Mouse (Mus musculus) liver, embryonic 14.5 days (tissue): ENCODE data around the gene Fam185a. TPM values are rescaled to one million over a fixed set of nuclear protein-coding genes. Genes with fewer than 3 reads are reported as not detected.
A peak's percentile ranks its signal among the peaks of the same experiment; 100 is the strongest.

Source experiments
- ATAC-seq: fragments of 200-750 bp; cut with Nextera tagmentation; 2 replicates; pipeline ENCODE4 v1.8.0; 2017; ENCODE audit warnings: moderate number of reproducible peaks, mild to moderate bottlenecking, moderate library complexity; ENCODE audit not compliant: insufficient read depth
- DNase-seq, 3 experiments: peaks; one replicate each; pipeline ENCODE4 v3.0.0-alpha.2; 2012 to 2013; ENCODE audit warnings: low read depth in 3 of 3, low spot score in 3 of 3
- H3K27ac ChIP-seq: fragments of 300-500 bp; sonication (generic); 2 replicates; pipeline ENCODE4 v1.5.1; 2014; ENCODE audit warnings: moderate library complexity, mild to moderate bottlenecking, control low read depth, inconsistent platforms
- H3K27me3 ChIP-seq: fragments of 300-500 bp; sonication (generic); 2 replicates; pipeline ENCODE4 v1.6.1; 2014; ENCODE audit warnings: mild to moderate bottlenecking, low read length, moderate library complexity; ENCODE audit not compliant: control insufficient read depth, insufficient read depth
- H3K36me3 ChIP-seq: fragments of 300-500 bp; sonication (generic); replicated peaks from 2 replicates; pipeline ENCODE4 v1.6.1; 2014; ENCODE audit warnings: low read depth; ENCODE audit not compliant: control insufficient read depth, insufficient read depth
- H3K4me1 ChIP-seq, 2 experiments: fragments of 200-500 bp in 1 of 2; fragments of 300-500 bp in 1 of 2; sonication (generic) in 1 of 2; replicated peaks; 2 replicates each; pipeline ENCODE4 v1.6.1; 2012 to 2014; ENCODE audit warnings: antibody characterized with exemption in 1 of 2, inconsistent platforms in 1 of 2, low read length in 1 of 2; ENCODE audit not compliant: control insufficient read depth in 2 of 2, insufficient read depth in 2 of 2
- H3K4me2 ChIP-seq: fragments of 300-500 bp; sonication (generic); 2 replicates; pipeline ENCODE4 v1.6.1; 2014; ENCODE audit warnings: low read depth, mild to moderate bottlenecking, control low read depth, moderate library complexity
- H3K4me3 ChIP-seq, 2 experiments: fragments of 200-500 bp in 1 of 2; fragments of 300-500 bp in 1 of 2; sonication (generic) in 1 of 2; 2 replicates each; pipeline ENCODE4 v1.5.1; 2012 to 2014; ENCODE audit warnings: low read depth in 2 of 2, low read length in 2 of 2, mild to moderate bottlenecking in 2 of 2, control low read depth in 1 of 2, inconsistent platforms in 1 of 2, moderate library complexity in 1 of 2; ENCODE audit not compliant: insufficient read depth in 1 of 2
- H3K9ac ChIP-seq: fragments of 300-500 bp; sonication (generic); replicated peaks from 2 replicates; pipeline ENCODE4 v1.6.1; 2014; ENCODE audit warnings: mild to moderate bottlenecking, control low read depth, moderate library complexity
- H3K9me3 ChIP-seq: fragments of 300-500 bp; sonication (generic); 2 replicates; pipeline ENCODE4 v1.6.1; 2016; ENCODE audit warnings: low read length, mixed read lengths; ENCODE audit not compliant: control insufficient read depth
- CTCF ChIP-seq: IDR thresholded peaks from 2 replicates; pipeline ENCODE4 v1.5.1; 2016; ENCODE audit warnings: antibody characterized with exemption, low read depth, control low read depth
- EP300 ChIP-seq: IDR thresholded peaks from 2 replicates; pipeline ENCODE4 v1.6.1; 2016; ENCODE audit warnings: antibody characterized with exemption, low read depth
- WGBS: fragments of 180-500 bp; shearing (Covaris S2); extraction: QIAGEN DNeasy Blood & Tissue Kit; methylation state at CpG from one replicate; pipeline ENCODE4 v1.1.7; 2014; ENCODE audit not compliant: insufficient replicate concordance; 5-methylcytosine and 5-hydroxymethylcytosine counted together
- polyA plus RNA-seq, 2 experiments: library from polyadenylated mRNA; depleted of rRNA in 1 of 2; stranded (reverse) in 1 of 2; unstranded in 1 of 2; fragments of >200 nt; fragmentation: Nextera tagmentation in 1 of 2; extraction: Ambion mirVana in 1 of 2; gene quantifications; 2 replicates each; pipeline versions ENCODE4 v1.2.1 to v1.2.3; 2012 to 2014

The Fam185a gene
- polyA plus RNA-seq, 2 experiments = 1.8 to 2.8 TPM

DNA sequence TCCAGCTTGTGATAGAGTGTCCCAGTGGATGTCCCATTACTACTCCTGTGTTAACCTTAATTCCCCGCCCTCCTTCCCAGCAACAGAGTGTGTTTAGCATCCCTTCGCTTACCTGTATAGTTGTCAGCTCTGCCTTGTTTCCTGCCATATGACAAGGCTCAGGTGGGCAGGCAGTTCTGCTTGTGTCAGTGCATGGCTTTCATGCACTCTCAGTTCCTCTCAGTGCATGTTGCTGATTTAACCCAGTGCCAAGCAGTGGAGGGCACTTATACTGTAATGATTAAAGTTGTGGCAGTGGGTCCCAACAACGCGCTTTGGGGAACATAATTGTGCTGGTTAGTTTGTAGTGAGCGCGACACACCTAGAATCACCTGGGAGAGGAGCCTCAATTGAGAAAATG lies 1.9 kb downstream of the Fam185a start:
- H3K9me3 ChIP-seq = no peaks in the 10 kb centered on the region
- H3K27me3 ChIP-seq = no peaks in the 10 kb centered on the region
- H3K4me1 ChIP-seq = peaks cover 6 to 9% of the 10 kb centered on the region in 2 experiments
- DNase-seq (no peak), ATAC-seq (no peak)
- H3K9ac ChIP-seq = no peak overlapping the region; the same call in 1 of the 2 replicates
- H3K27ac ChIP-seq = no peak overlapping the region
- H3K4me3 ChIP-seq = 0 out of 4 replicates have a peak overlapping the region, but pooled peaks of 1 of the 2 experiments have one; percentile 92
- WGBS = 82% methylated on average over 6 of the region's 6 CpGs
- H3K4me2 ChIP-seq = peak overlapping the region; percentile 97
- TF ChIP-seq EP300 = no peak
- no peak for TF ChIP-seq CTCF
- H3K36me3 ChIP-seq = no peaks in the 10 kb centered on the region

GRCm38 (mm10) chr5:21434148-21434929 lies 9.6 kb downstream of the Fam185a start:
- H3K9ac ChIP-seq = no peak overlapping the region
- H3K4me2 ChIP-seq = no peak overlapping the region
- H3K4me1 ChIP-seq = no peaks in the 10 kb centered on the region
- DNase-seq (no peak), ATAC-seq (no peak)
- H3K4me3 ChIP-seq = no peak overlapping the region
- 77% methylated on average over 11 of the region's 11 CpGs for WGBS
- H3K9me3 ChIP-seq = no peaks in the 10 kb centered on the region
- TF ChIP-seq EP300 (no peak), CTCF (no peak)
- no peaks in the 10 kb centered on the region for H3K36me3 ChIP-seq
- no peak overlapping the region for H3K27ac ChIP-seq
- no peaks in the 10 kb centered on the region for H3K27me3 ChIP-seq

GRCm38 (mm10) chr5:21436471-21436975 lies 11.8 kb downstream of the Fam185a start:
- H3K9ac ChIP-seq = no peak overlapping the region
- no peak overlapping the region for H3K4me2 ChIP-seq
- 78% methylated on average over 8 of the region's 8 CpGs for WGBS
- no peak for TF ChIP-seq EP300
- no peak for TF ChIP-seq CTCF
- no peak overlapping the region for H3K27ac ChIP-seq
- H3K36me3 ChIP-seq = no peaks in the 10 kb centered on the region
- H3K4me3 ChIP-seq = no peak overlapping the region
- DNase-seq = no peak
- no peaks in the 10 kb centered on the region for H3K4me1 ChIP-seq
- no peaks in the 10 kb centered on the region for H3K9me3 ChIP-seq
- ATAC-seq = no peak
- H3K27me3 ChIP-seq = no peaks in the 10 kb centered on the region

DNA sequence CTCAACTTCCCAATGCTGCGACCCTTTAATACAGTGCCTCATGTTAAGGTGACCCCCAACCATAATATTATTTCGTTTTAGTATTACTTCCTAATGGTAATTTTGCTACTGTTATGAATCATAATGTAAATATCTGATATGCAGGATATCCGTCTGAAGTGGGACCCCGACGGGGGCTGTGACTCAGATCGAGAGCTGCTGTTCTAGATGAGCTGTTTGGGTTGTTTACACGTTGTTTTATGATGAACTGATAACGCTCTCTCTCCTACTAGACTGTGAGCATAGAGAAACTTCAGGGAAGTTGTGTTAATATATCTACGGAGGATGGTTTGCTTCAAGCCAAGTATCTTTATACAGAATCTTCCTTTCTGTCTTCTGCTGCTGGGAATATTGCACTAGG lies 13.7 kb downstream of the Fam185a start:
- no peak overlapping the region for H3K4me2 ChIP-seq
- no peak overlapping the region for H3K4me3 ChIP-seq
- no peak for TF ChIP-seq CTCF
- no peak for TF ChIP-seq EP300
- H3K9ac ChIP-seq = no peak overlapping the region
- no peak overlapping the region for H3K27ac ChIP-seq
- no peaks in the 10 kb centered on the region for H3K27me3 ChIP-seq
- H3K36me3 ChIP-seq = no peaks in the 10 kb centered on the region
- DNase-seq (no peak), ATAC-seq (no peak)
- H3K4me1 ChIP-seq = no peaks in the 10 kb centered on the region
- 74% methylated on average over 9 of the region's 9 CpGs for WGBS
- H3K9me3 ChIP-seq = no peaks in the 10 kb centered on the region

GRCm38 (mm10) chr5:21439446-21440110 lies 14.8 kb downstream of the Fam185a start:
- TF ChIP-seq CTCF = no peak
- no peak for TF ChIP-seq EP300
- no peak for DNase-seq
- no peak overlapping the region for H3K9ac ChIP-seq
- H3K4me3 ChIP-seq = no peak overlapping the region
- no peak overlapping the region for H3K27ac ChIP-seq
- no peaks in the 10 kb centered on the region for H3K4me1 ChIP-seq
- H3K4me2 ChIP-seq = no peak overlapping the region
- no peaks in the 10 kb centered on the region for H3K36me3 ChIP-seq
- no peaks in the 10 kb centered on the region for H3K27me3 ChIP-seq
- WGBS = 76% methylated on average over 7 of the region's 7 CpGs
- ATAC-seq = no peak
- H3K9me3 ChIP-seq = no peaks in the 10 kb centered on the region
